Mouse (Mus musculus) forebrain, embryonic 13.5 days (tissue): Measurements from ENCODE around the gene Smyd2. TPM values are rescaled to one million over a fixed set of nuclear protein-coding genes. Genes with fewer than 3 reads are reported as not detected.

Experiments
- ATAC-seq: fragments of 200-750 bp; cut with Nextera tagmentation; 2 replicates; pipeline ENCODE4 v1.8.0; 2017
- H3K27ac ChIP-seq: fragments of 300-500 bp; sonication (generic); 2 replicates; pipeline ENCODE4 v1.5.1; 2015; ENCODE audit warnings: inconsistent platforms, mild to moderate bottlenecking, moderate library complexity
- H3K27me3 ChIP-seq: fragments of 300-500 bp; sonication (generic); 2 replicates; pipeline ENCODE4 v1.6.1; 2015; ENCODE audit warnings: mild to moderate bottlenecking, inconsistent platforms
- H3K36me3 ChIP-seq: fragments of 300-500 bp; sonication (generic); 2 replicates; pipeline ENCODE4 v1.6.1; 2015; ENCODE audit warnings: mild to moderate bottlenecking, inconsistent platforms; ENCODE audit not compliant: poor library complexity, severe bottlenecking
- H3K4me1 ChIP-seq: fragments of 300-500 bp; sonication (generic); 2 replicates; pipeline ENCODE4 v1.6.1; 2015; ENCODE audit warnings: inconsistent platforms
- H3K4me2 ChIP-seq: fragments of 300-500 bp; sonication (generic); 2 replicates; pipeline ENCODE4 v1.6.1; 2015; ENCODE audit warnings: inconsistent platforms, mild to moderate bottlenecking, moderate library complexity
- H3K4me3 ChIP-seq: fragments of 300-500 bp; sonication (generic); 2 replicates; pipeline ENCODE4 v1.5.1; 2015; ENCODE audit warnings: mild to moderate bottlenecking, inconsistent platforms
- H3K9ac ChIP-seq: fragments of 300-500 bp; sonication (generic); 2 replicates; pipeline ENCODE4 v1.6.1; 2015; ENCODE audit warnings: mild to moderate bottlenecking, inconsistent platforms
- H3K9me3 ChIP-seq: fragments of 300-500 bp; sonication (generic); replicated peaks from 2 replicates; pipeline ENCODE4 v1.6.1; 2016; ENCODE audit warnings: inconsistent platforms
- WGBS: fragments of 180-500 bp; shearing (Covaris S2); methylation state at CpG from one replicate; pipeline ENCODE4 v1.1.7; 2015; 5-methylcytosine and 5-hydroxymethylcytosine counted together
- polyA plus RNA-seq: library from polyadenylated mRNA; unstranded; fragments of >200 nt; fragmentation: Nextera tagmentation; extraction: Ambion mirVana; gene quantifications from 2 replicates; pipeline ENCODE4 v1.2.1, GENCODE M21; 2015

Smyd2 gene
- polyA plus RNA-seq, 1 experiment from 2014 or later: 41.9 TPM

DNA sequence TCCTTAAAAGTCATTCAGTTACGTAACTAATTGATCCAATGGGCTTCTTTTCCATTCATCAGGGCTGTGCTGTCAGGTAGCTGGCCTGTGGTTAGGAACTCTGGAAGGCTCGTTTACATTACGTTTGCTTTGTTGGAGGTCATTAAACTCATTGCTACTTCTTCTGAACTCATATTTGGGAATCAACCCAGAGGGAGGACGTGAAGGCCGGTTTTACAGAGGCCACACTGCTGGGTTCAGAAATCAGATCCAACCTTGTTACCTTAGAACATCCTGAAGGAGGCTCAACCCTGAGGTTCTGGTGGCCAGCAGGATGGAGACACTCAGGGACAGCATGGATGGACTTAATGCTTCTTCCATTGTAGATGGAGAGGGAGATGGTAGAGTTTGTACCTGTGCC is 70.1 kb downstream of the Smyd2 start:
- no peaks in the 10 kb centered on the region for H3K9me3 ChIP-seq
- H3K27ac ChIP-seq: no peak overlapping the region
- no peak overlapping the region for H3K4me2 ChIP-seq
- 83% methylated on average over 5 of the region's 5 CpGs for WGBS
- no peaks in the 10 kb centered on the region for H3K4me1 ChIP-seq
- no peak overlapping the region for H3K9ac ChIP-seq
- H3K36me3 ChIP-seq: no peaks in the 10 kb centered on the region
- H3K27me3 ChIP-seq: no peaks in the 10 kb centered on the region
- H3K4me3 ChIP-seq: no peak overlapping the region
- ATAC-seq: no peak

DNA sequence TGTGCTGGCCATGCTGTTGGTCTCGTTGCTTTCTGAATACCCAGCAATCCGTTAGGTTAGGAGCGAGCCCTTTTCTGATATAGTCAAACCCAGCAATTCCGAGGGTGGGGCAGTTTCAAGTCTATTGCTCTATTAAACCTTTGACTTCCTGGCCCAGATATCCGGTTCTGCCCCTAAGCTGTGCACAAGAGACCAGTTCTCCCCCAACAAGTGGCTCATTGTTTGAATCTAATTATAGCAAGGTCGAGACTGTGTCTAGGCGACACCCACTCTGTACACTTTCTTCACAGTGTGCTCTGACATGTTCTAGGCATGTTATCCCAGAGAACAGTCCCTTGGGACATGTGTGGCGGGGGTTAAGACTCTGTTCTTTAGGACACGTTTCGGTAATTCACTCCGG is 72.6 kb downstream of the Smyd2 start:
- H3K36me3 ChIP-seq: no peaks in the 10 kb centered on the region
- H3K9me3 ChIP-seq: no peaks in the 10 kb centered on the region
- H3K4me2 ChIP-seq: no peak overlapping the region
- WGBS: 81% methylated on average over 11 of the region's 11 CpGs
- H3K4me3 ChIP-seq: no peak overlapping the region
- H3K9ac ChIP-seq: no peak overlapping the region
- no peak for ATAC-seq
- no peaks in the 10 kb centered on the region for H3K27me3 ChIP-seq
- no peak overlapping the region for H3K27ac ChIP-seq
- no peaks in the 10 kb centered on the region for H3K4me1 ChIP-seq

DNA sequence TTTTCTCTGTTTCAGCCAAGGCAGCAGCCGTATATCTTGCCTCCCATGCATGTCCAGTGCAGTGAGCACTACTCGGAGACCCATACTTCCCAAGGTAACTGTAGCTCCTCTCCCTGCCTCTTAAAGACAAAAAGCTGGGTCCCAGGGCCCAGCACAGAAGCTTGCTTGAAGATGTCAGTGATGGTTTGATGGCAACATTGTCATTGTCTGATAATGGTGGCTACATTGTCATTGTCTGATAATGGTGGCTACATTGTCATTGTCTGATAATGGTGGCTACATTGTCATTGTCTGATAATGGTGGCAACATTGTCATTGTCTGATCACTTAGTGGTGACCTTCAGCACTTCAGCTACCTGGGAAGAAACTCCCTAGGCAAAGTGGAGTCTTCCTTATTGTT is 75.8 kb downstream of the Smyd2 start:
- no peak for ATAC-seq
- Histone ChIP-seq H3K4me3 (no peak overlapping the region), H3K4me1 (no peaks in the 10 kb centered on the region), H3K27ac (no peak overlapping the region), H3K9me3 (no peaks in the 10 kb centered on the region), H3K27me3 (no peaks in the 10 kb centered on the region), H3K4me2 (no peak overlapping the region), H3K36me3 (no peaks in the 10 kb centered on the region), H3K9ac (no peak overlapping the region)
- WGBS: 89% methylated on average over 2 of the region's 2 CpGs

DNA sequence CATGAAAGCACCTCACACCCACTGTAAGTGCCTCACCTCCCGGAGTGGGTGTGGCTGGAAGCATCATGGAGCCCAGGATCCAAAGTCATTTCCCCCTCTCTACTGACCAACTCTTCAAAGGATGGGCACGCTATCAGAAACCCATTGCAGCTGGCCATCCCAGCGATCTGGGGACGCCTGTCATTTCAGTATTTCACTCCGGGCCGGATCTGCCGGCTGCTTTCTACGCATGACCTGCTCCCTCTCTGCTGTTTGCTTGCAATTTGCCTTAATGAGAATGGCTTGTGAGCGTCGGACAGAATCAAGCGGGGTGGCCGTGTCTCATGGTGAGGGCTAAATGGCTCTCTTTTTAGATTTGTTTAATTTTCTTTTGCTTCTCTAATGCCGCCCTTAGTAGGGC is 88.0 kb downstream of the Smyd2 start:
- ATAC-seq: no peak
- no peak overlapping the region for H3K9ac ChIP-seq
- H3K4me3 ChIP-seq: no peak overlapping the region
- 56% methylated on average over 13 of the region's 13 CpGs for WGBS
- H3K4me2 ChIP-seq: no peak overlapping the region
- H3K9me3 ChIP-seq: no peaks in the 10 kb centered on the region
- peaks cover 8% of the 10 kb centered on the region for H3K4me1 ChIP-seq
- H3K27me3 ChIP-seq: no peaks in the 10 kb centered on the region
- H3K36me3 ChIP-seq: no peaks in the 10 kb centered on the region
- H3K27ac ChIP-seq: no peak overlapping the region

DNA sequence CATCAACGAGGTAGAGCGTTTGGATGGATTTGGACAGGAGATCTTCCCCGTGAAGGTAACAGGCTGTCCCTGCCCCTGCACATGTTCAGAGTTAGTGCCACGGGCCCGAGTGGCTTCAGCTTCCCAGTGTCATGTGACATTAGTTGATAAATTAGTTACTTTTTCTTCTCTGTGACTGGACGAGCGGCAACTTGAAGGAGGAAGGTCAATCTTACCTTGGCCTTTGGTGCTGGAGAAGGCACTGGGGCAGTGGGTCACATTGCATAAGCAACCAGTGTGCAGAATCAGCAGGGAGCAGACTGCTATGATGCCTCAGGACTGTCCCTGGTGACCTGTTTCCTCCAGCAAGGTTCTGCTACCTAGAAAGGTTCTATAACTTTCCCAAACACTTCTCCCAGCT is 88.8 kb downstream of the Smyd2 start:
- 85% methylated on average over 7 of the region's 7 CpGs for WGBS
- Histone ChIP-seq H3K27me3 (no peaks in the 10 kb centered on the region), H3K9ac (no peak overlapping the region), H3K4me2 (no peak overlapping the region), H3K4me1 (peaks cover 8% of the 10 kb centered on the region), H3K27ac (no peak overlapping the region), H3K36me3 (no peaks in the 10 kb centered on the region), H3K9me3 (no peaks in the 10 kb centered on the region), H3K4me3 (no peak overlapping the region)
- ATAC-seq: no peak

DNA sequence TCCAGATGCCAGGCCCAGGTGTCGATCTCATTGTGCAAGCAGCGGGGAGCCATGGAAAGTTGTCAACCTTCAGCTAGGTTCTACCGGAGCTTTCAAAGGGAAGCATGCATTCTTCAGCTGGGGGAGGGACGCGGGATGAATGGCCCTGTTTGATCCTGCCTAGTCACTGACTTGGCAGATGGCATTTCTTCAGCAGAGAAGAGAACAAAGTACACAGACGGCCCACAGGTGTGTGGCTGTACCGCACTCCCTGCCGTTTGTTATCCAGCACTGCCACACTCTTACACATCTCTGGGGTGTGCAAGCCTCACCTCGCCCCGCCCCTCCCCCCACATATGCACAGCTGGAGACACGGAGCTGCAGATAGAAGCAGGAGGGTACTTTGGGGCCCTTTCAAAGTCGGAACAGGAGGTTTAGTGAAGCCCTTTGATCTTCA is 91.3 kb downstream of the Smyd2 start:
- no peak overlapping the region for H3K4me3 ChIP-seq
- no peak for ATAC-seq
- no peaks in the 10 kb centered on the region for H3K9me3 ChIP-seq
- peaks cover 8% of the 10 kb centered on the region for H3K4me1 ChIP-seq
- no peak overlapping the region for H3K27ac ChIP-seq
- no peaks in the 10 kb centered on the region for H3K27me3 ChIP-seq
- WGBS: 13% methylated on average over 12 of the region's 12 CpGs
- H3K9ac ChIP-seq: no peak overlapping the region
- no peak overlapping the region for H3K4me2 ChIP-seq
- no peaks in the 10 kb centered on the region for H3K36me3 ChIP-seq

Other genes with a start within 250 kb of the Smyd2 start
- 119 and 123 TPM in 2 replicates for gene Cenpf, start 234.3 kb downstream of the Smyd2 start, polyA plus RNA-seq
- 1.2 and 1.3 TPM in 2 replicates for gene Ptpn14, start 194.1 kb downstream of the Smyd2 start, polyA plus RNA-seq
- 10.9 and 12.1 TPM in 2 replicates for gene Prox1, start 248.4 kb upstream of the Smyd2 start, polyA plus RNA-seq